Mouse (Mus musculus) stomach, embryonic 14.5 days (tissue): Measurements from ENCODE around the gene Dlgap4. TPM values are rescaled to one million over a fixed set of nuclear protein-coding genes. Genes with fewer than 3 reads are reported as not detected.

Source experiments
- ATAC-seq: fragments of 200-750 bp; cut with Nextera tagmentation; 2 replicates; pipeline ENCODE4 v1.8.0; 2017; ENCODE audit warnings: low read depth, moderate TSS enrichment; ENCODE audit not compliant: insufficient number of reproducible peaks, insufficient read depth, low FRiP score
- H3K27ac ChIP-seq: fragments of 300-500 bp; sonication (generic); 2 replicates; pipeline ENCODE4 v1.5.1; 2014; ENCODE audit warnings: mild to moderate bottlenecking, low read length, moderate library complexity, mixed read lengths
- H3K27me3 ChIP-seq: fragments of 300-500 bp; sonication (generic); 2 replicates; pipeline ENCODE4 v1.6.1; 2014; ENCODE audit warnings: low read length, control low read depth, mixed read lengths; ENCODE audit not compliant: control insufficient read depth, insufficient read depth
- H3K36me3 ChIP-seq: fragments of 300-500 bp; sonication (generic); 2 replicates; pipeline ENCODE4 v1.6.1; 2014; ENCODE audit warnings: mild to moderate bottlenecking, control low read depth, low read length, moderate library complexity, mixed read lengths; ENCODE audit not compliant: control insufficient read depth, insufficient read depth
- H3K4me1 ChIP-seq: fragments of 300-500 bp; sonication (generic); 2 replicates; pipeline ENCODE4 v1.6.1; 2014; ENCODE audit warnings: low read length, control low read depth, mixed read lengths; ENCODE audit not compliant: control insufficient read depth, insufficient read depth
- H3K4me2 ChIP-seq: fragments of 300-500 bp; sonication (generic); replicated peaks from 2 replicates; pipeline ENCODE4 v1.6.1; 2014; ENCODE audit warnings: low read depth, low read length, control low read depth
- H3K4me3 ChIP-seq: fragments of 300-500 bp; sonication (generic); 2 replicates; pipeline ENCODE4 v1.5.1; 2014; ENCODE audit warnings: low read depth, low read length, control low read depth
- H3K9ac ChIP-seq: fragments of 300-500 bp; sonication (generic); replicated peaks from 2 replicates; pipeline ENCODE4 v1.6.1; 2014; ENCODE audit warnings: low read depth, mild to moderate bottlenecking, control low read depth, low read length, moderate library complexity, mixed read lengths
- H3K9me3 ChIP-seq: fragments of 300-500 bp; sonication (generic); 2 replicates; pipeline ENCODE4 v1.6.1; 2016; ENCODE audit warnings: low read depth, low read length, control low read depth; ENCODE audit not compliant: control insufficient read depth
- WGBS: fragments of 180-500 bp; shearing (Covaris S2); extraction: QIAGEN DNeasy Blood & Tissue Kit; methylation state at CpG from one replicate; pipeline ENCODE4 v1.1.7; 2014; 5-methylcytosine and 5-hydroxymethylcytosine counted together
- polyA plus RNA-seq: library from polyadenylated mRNA; unstranded; fragments of >200 nt; fragmentation: Nextera tagmentation; extraction: Ambion mirVana; gene quantifications from 2 replicates; pipeline ENCODE4 v1.2.1, GENCODE M21; 2014

Gene Dlgap4
- polyA plus RNA-seq, 1 experiment from 2014 or later = 88.5 TPM

DNA sequence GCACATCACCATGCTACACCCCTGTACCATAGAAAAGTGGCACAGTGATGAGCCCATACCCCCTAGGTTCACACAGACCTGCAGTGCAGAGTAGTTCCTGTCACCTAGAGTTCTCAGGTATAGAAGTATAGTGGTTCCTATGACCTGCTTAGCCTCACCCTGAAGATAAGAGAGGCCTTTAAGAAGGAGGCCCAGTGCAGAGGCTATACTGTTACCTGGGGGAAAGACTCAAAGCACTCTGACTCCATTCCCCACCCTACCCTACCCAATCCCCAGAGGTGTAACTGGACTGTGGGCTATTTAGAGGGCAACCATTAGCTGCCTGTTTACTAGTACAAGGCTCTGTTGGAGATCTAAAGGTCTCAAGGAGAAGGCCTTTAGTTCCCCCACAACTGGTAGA is 118.1 kb downstream of the Dlgap4 start:
- no peak overlapping the region for H3K4me3 ChIP-seq
- H3K36me3 ChIP-seq = no peaks in the 10 kb centered on the region
- no peaks in the 10 kb centered on the region for H3K9me3 ChIP-seq
- no peak overlapping the region for H3K4me2 ChIP-seq
- H3K9ac ChIP-seq = no peak overlapping the region
- peaks cover 13% of the 10 kb centered on the region for H3K4me1 ChIP-seq
- H3K27me3 ChIP-seq = no peaks in the 10 kb centered on the region
- H3K27ac ChIP-seq = no peak overlapping the region
- no peak for ATAC-seq

DNA sequence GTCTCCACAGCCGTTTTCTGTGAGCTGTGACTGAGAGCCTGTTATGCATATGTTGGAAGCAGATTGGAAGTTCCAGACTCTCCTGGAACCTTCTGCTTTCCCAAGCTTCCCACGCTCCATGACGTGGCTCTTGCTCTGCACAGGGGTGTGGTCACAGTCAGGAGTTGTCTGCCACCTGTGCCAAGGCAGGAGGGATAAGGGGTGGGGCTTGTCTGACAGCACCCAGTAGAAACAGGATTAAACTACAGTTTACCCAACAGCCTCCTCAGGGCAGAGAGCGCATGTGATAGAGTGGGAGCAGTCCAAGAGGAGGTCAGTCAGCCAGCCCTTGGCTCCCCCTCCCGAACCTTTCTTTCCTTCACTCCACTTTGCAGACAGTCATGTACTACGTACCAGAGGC is 118.6 kb downstream of the Dlgap4 start:
- ATAC-seq = peak; percentile 46; the same call in 1 of the 2 replicates
- 43% methylated on average over 6 of the region's 6 CpGs for WGBS

DNA sequence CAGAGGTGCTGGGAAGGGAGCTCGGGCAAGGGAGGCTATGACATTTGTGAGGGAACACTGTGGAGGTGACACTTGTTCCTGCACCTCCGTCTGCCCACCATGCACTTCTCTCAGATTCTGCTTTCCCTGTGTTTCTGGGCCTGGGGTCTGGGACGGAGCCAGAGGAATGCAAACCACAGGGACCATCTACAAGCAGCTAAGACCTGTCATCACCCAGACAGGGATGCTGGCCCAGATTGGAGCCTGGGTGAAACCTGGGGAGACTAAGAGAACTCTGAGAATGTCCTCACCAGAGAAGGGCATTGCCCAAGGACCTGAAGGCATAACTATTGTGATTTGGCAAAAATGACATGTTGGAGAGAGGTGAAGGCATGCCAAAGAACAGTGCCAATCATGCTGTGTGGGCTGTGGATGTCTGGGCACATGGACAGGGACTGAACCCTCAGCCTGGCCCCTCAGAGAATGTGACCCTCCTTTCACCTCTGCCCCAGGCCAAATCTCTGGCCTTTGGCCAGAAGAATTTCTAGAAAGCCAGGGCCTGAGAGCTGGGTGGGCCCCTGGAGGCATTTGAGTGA is 122.3 kb downstream of the Dlgap4 start:
- H3K4me3 ChIP-seq = no peak overlapping the region
- no peak overlapping the region for H3K27ac ChIP-seq
- no peaks in the 10 kb centered on the region for H3K36me3 ChIP-seq
- H3K9me3 ChIP-seq = no peaks in the 10 kb centered on the region
- ATAC-seq = no peak
- no peaks in the 10 kb centered on the region for H3K27me3 ChIP-seq
- 70% methylated on average over 3 of the region's 3 CpGs for WGBS
- no peak overlapping the region for H3K4me2 ChIP-seq
- H3K9ac ChIP-seq = no peak overlapping the region
- H3K4me1 ChIP-seq = peaks cover 14% of the 10 kb centered on the region

More for the DNA sequence above, 118.6 kb downstream of the Dlgap4 start:
- no peaks in the 10 kb centered on the region for H3K9me3 ChIP-seq
- no peaks in the 10 kb centered on the region for H3K36me3 ChIP-seq
- no peak overlapping the region for H3K4me2 ChIP-seq
- H3K9ac ChIP-seq = no peak overlapping the region
- H3K27ac ChIP-seq = no peak overlapping the region
- no peaks in the 10 kb centered on the region for H3K27me3 ChIP-seq
- peaks cover 17% of the 10 kb centered on the region for H3K4me1 ChIP-seq
- H3K4me3 ChIP-seq = no peak overlapping the region

DNA sequence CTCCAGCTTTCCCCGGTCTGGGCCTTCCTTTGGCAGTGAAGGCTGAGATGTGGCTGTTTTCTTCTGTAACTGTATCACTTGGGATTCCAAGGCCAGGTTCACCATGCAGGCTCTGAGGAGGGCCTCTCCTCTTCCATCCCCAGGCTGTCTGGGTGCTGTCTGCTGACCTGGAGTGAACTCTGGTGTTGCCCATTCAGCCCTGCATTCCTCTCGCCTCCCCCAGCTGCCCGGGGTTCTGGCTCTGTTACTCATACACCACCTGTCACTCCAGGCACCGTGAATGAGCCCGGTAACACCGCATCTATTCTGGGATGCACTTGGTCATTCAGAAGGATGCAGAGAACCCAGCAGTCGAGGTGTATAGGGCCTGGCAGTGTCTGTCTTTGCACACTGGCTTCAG is 123.3 kb downstream of the Dlgap4 start:
- Histone ChIP-seq H3K27ac (no peak overlapping the region), H3K4me1 (peaks cover 18% of the 10 kb centered on the region)

DNA sequence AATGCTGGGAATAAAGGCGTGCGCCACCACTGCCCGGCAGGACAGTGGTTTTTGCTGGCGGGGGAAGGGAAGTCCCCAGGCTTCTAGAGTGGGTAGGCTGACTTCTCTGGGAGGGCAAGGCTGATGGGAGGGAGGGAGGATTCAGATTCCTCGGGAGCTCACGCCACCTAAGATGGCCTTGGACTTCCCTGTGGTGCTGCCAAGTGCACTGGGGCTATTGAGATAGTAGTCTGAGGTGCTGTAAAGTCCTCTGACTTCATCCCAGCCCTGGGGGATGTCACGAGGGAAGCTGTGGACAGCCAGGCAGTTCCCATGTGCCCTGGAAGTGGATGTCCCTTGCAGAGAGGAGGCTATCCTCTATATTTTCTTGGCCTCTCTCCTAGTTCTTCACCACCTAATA is 124.5 kb downstream of the Dlgap4 start:
- Histone ChIP-seq H3K36me3 (no peaks in the 10 kb centered on the region), H3K27me3 (no peaks in the 10 kb centered on the region), H3K9ac (no peak overlapping the region), H3K4me2 (no peak overlapping the region), H3K4me1 (peaks cover 19% of the 10 kb centered on the region; the same call in 1 of the 2 replicates), H3K27ac (no peak overlapping the region), H3K4me3 (no peak overlapping the region), H3K9me3 (no peaks in the 10 kb centered on the region)
- no peak for ATAC-seq
- WGBS = 69% methylated on average over 7 of the region's 7 CpGs

More for the DNA sequence above, 123.3 kb downstream of the Dlgap4 start:
- Histone ChIP-seq H3K9ac (no peak overlapping the region), H3K4me3 (no peak overlapping the region), H3K36me3 (no peaks in the 10 kb centered on the region), H3K27me3 (no peaks in the 10 kb centered on the region), H3K9me3 (no peaks in the 10 kb centered on the region), H3K4me2 (no peak overlapping the region)
- 23% methylated on average over 7 of the region's 7 CpGs for WGBS
- no peak for ATAC-seq

DNA sequence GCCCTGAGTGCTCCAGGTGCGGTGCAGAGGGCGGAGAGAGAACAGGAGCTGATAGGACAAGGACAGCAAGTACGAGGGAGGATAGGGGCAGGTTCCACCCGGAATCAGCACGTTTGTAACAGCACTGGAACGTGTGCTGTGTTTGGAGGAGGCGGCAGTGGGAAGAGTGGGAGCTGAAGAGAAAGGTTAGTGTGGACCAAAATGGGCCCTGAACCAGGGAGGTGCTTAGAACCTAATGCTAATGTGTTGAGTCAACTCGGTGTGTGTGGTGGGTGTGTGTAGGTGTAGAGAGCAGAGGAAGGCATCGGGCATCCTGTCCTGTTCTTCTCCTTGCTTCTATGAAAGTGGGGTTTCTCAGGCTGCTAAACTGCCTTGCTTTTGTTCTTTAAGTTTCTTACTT is 127.8 kb downstream of the Dlgap4 start:
- WGBS = 69% methylated on average over 9 of the region's 9 CpGs
- Histone ChIP-seq H3K27me3 (no peaks in the 10 kb centered on the region), H3K27ac (no peak overlapping the region), H3K4me3 (no peak overlapping the region), H3K4me1 (peaks cover 19% of the 10 kb centered on the region; the same call in 1 of the 2 replicates), H3K36me3 (peaks cover 2% of the 10 kb centered on the region), H3K9ac (no peak overlapping the region), H3K9me3 (no peaks in the 10 kb centered on the region), H3K4me2 (no peak overlapping the region)
- no peak for ATAC-seq

DNA sequence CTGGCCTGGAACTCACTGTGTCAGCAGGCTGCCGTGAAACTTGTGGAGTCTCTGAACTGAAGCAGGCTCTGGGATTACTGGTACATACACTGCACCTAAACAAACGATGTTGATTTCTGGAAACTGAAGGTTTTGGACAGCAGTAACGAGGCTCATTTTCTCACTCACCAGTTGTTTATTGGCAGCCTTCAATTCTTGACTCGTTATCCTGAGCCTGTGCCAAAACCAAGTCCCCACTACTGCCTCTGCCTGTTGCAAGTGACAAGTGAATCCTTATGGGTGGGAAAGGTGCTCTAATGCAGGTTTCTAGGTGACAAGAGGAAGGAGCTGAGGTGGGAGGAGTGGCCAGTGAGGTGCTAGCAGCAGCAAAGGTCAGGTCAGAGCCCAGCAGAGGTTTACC is 128.5 kb downstream of the Dlgap4 start:
- Histone ChIP-seq H3K27me3 (no peaks in the 10 kb centered on the region), H3K36me3 (peaks cover 9% of the 10 kb centered on the region), H3K9ac (no peak overlapping the region), H3K4me2 (no peak overlapping the region), H3K27ac (no peak overlapping the region), H3K9me3 (no peaks in the 10 kb centered on the region), H3K4me3 (no peak overlapping the region), H3K4me1 (0 out of 2 replicates have a peak, but pooled peaks cover 11% of the 10 kb centered on the region)
- WGBS = 44% methylated on average over 4 of the region's 4 CpGs
- ATAC-seq = no peak

DNA sequence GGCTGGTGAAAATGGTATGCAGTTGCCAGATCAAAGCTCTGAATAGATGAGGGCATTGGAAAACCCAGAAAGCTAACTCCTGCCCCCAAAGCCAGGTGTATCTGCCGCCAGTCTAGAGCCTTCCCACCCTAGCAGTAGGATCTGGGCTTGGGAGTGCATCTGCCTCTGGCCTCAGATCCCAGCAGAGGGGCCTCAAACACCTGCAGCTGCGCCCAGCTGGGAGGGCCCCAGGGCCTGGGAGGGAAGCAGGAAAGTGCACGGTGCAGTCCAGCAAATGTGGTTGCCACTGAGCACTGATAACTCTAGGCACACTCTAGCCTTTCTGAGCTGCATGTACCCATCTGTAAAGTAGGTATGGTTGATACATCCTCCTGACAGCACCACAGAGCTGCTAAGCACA is 129.7 kb downstream of the Dlgap4 start:
- H3K27ac ChIP-seq = no peak overlapping the region
- H3K27me3 ChIP-seq = no peaks in the 10 kb centered on the region
- H3K9me3 ChIP-seq = no peaks in the 10 kb centered on the region
- H3K4me1 ChIP-seq = 0 out of 2 replicates have a peak, but pooled peaks cover 11% of the 10 kb centered on the region
- no peak overlapping the region for H3K4me2 ChIP-seq
- no peak overlapping the region for H3K9ac ChIP-seq
- H3K4me3 ChIP-seq = no peak overlapping the region
- ATAC-seq = no peak
- peaks cover 20% of the 10 kb centered on the region for H3K36me3 ChIP-seq
- WGBS = 50% methylated on average over 3 of the region's 3 CpGs

DNA sequence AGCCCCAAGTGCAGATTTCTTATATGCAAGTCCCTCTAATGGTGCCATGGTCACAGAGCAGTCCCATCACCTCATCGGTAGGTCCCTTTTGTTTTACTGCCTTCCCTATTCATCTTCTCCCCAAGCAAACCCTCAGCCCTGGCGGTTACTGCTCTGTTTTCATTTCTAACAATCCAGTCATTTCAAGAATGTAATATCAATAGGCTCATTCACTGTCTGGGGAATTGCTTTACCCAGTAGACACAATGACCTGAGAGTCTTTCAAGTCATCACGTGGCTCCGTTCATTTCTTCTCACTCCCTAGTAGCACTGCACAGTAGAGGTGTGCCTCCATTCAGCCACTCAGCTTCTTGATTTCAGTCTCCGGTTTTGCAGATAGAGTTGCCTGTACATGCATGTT is 130.9 kb downstream of the Dlgap4 start:
- H3K27ac ChIP-seq = no peak overlapping the region
- ATAC-seq = no peak
- H3K27me3 ChIP-seq = no peaks in the 10 kb centered on the region
- WGBS = 75% methylated on average over 5 of the region's 5 CpGs
- H3K9me3 ChIP-seq = no peaks in the 10 kb centered on the region
- H3K4me1 ChIP-seq = 0 out of 2 replicates have a peak, but pooled peaks cover 11% of the 10 kb centered on the region
- H3K4me3 ChIP-seq = no peak overlapping the region
- peaks cover 31% of the 10 kb centered on the region for H3K36me3 ChIP-seq
- no peak overlapping the region for H3K4me2 ChIP-seq
- no peak overlapping the region for H3K9ac ChIP-seq
